Mouse (Mus musculus): ENCODE measurements around the gene Olfr514. TPM values are rescaled to one million over a fixed set of nuclear protein-coding genes. Genes with fewer than 3 reads are reported as not detected.

The Olfr514 gene
- not detected in 2 replicates for total RNA-seq (2012; rRNA removed)
- total RNA-seq (2014; rRNA removed) = not detected in 2 replicates
- polyA plus RNA-seq (2012; ENCODE audit: insufficient read length, low read depth) = not detected in 2 replicates

GRCm38 (mm10) chr7:108825897-108826296 is at the start of gene Olfr514:
Olfr514 (minus strand) TSS chr7:108825997.
- Histone ChIP-seq H3K4me2 (ENCODE audit: insufficient read depth, low read depth, poor library complexity, severe bottlenecking) (no peak within 1 kb of the TSS), H3K9ac (ENCODE audit: insufficient read depth, low read depth) (no peak within 1 kb of the TSS), H3K9me3 (replicated peaks; ENCODE audit: low read length) (no peaks in the 10 kb centered on the region), H3K79me2 (replicated peaks; ENCODE audit: control insufficient read depth, extremely low read depth, insufficient read depth, poor library complexity, severe bottlenecking) (no peaks in the 10 kb centered on the region), H3K36me3 (replicated peaks in 1 of 2; ENCODE audit: control insufficient read depth in 1 of 2, insufficient read depth in 1 of 2, low read length in 1 of 2) (no peaks in the 10 kb centered on the region), H3K27me3 (replicated peaks) (peaks cover 7% of the 10 kb centered on the region), H3K4me1 (ENCODE audit: control insufficient read depth in 1 of 2, insufficient read depth in 2 of 2) (no peaks in the 10 kb centered on the region), H3K27ac (ENCODE audit: insufficient read depth, low read depth) (no peak within 1 kb of the TSS), H3K4me3 (replicated peaks in 1 of 3; ENCODE audit: low read depth in 2 of 3, low read length in 2 of 3, poor library complexity in 1 of 3) (no peak within 1 kb of the TSS)
- TF ChIP-seq USF2 (conservative IDR thresholded peaks at IDR 0.05; ENCODE audit: low read depth, low read length) (no peak), IRF4 (IDR thresholded peaks at IDR 0.05; ENCODE audit: low read depth, low read length) (no peak), TBP (conservative IDR thresholded peaks at IDR 0.05; ENCODE audit: low read depth, low read length) (no peak), EP300 (IDR thresholded peaks at IDR 0.05; ENCODE audit: low read length) (no peak), MEF2A (IDR thresholded peaks at IDR 0.05; ENCODE audit: borderline replicate concordance, low read depth, low read length) (no peak), KAT2A (IDR thresholded peaks at IDR 0.05; ENCODE audit: insufficient replicate concordance, low read length) (no peak), JUND (conservative IDR thresholded peaks at IDR 0.05; ENCODE audit: low read depth, low read length) (no peak), PAX5 (IDR thresholded peaks at IDR 0.05; ENCODE audit: low read length) (no peak), JUN (IDR thresholded peaks at IDR 0.05; ENCODE audit: insufficient read depth, low read depth, low read length) (no peak), MAFK (IDR thresholded peaks at IDR 0.05; ENCODE audit: insufficient replicate concordance, low read length) (no peak), TCF12 (IDR thresholded peaks at IDR 0.05; ENCODE audit: low read depth, low read length) (no peak), ETS1 (conservative IDR thresholded peaks at IDR 0.05; ENCODE audit: low read depth, low read length) (no peak), RAD21 (IDR thresholded peaks at IDR 0.05; ENCODE audit: low read depth, low read length) (no peak), ZMIZ1 (IDR thresholded peaks at IDR 0.05; ENCODE audit: low read depth, low read length) (no peak), USF1 (IDR thresholded peaks at IDR 0.05; ENCODE audit: low read depth, low read length) (no peak), SMC3 (IDR thresholded peaks at IDR 0.05; ENCODE audit: low read depth, low read length) (no peak), RCOR1 (conservative IDR thresholded peaks at IDR 0.05; ENCODE audit: low read depth, low read length) (no peak)
- in situ Hi-C loops (cut with MboI; ENCODE audit: low pct_ligation_motif_present, low pct_unique_long_range_greater_than_20kb, low sequenced_read_pairs) = no loop called here
- dilution Hi-C loops (cut with MboI; ENCODE audit: extremely low pct_ligation_motif_present, extremely low pct_unique_long_range_greater_than_20kb, low sequenced_read_pairs) = no loop called here
- no peak for DNase-seq (ENCODE audit: extremely low read depth)

DNA sequence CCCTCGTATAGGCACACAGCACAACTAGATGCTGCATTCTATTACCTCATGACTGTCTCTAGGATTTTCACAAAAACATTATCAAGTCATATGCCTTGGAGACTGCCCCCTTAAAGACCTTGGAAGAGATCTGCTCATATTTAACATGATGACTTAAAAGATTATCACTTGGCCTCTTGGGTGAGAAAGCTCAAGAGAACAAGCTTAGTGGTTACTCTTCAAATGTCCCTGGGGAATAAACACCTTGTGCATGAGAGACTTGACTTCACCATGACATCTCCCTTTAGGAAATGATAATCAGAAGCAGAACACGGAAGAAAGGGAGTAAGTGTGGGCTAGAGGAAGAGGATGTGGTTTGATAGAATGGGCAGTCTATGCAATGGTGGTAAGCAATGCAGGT is 46.5 kb upstream of the Olfr514 start, which contains the start of gene Olfr517:
Gene Olfr517, minus strand, starts transcription at position 101 of the 400 bp plus-strand sequence.
- in situ Hi-C loops (cut with MboI; ENCODE audit: low pct_ligation_motif_present, low pct_unique_long_range_greater_than_20kb, low sequenced_read_pairs) = no loop called here
- H3K4me3 ChIP-seq (replicated peaks in 1 of 3; ENCODE audit: low read depth in 2 of 3, low read length in 2 of 3, poor library complexity in 1 of 3) = no peak within 1 kb of the TSS
- no peaks in the 10 kb centered on the region for H3K9me3 ChIP-seq (replicated peaks; ENCODE audit: low read length)
- H3K4me1 ChIP-seq (ENCODE audit: control insufficient read depth in 1 of 2, insufficient read depth in 2 of 2) = no peaks in the 10 kb centered on the region
- H3K27ac ChIP-seq (ENCODE audit: insufficient read depth, low read depth) = no peak within 1 kb of the TSS
- dilution Hi-C loops (cut with MboI; ENCODE audit: extremely low pct_ligation_motif_present, extremely low pct_unique_long_range_greater_than_20kb, low sequenced_read_pairs) = no loop called here
- no peak for DNase-seq (ENCODE audit: extremely low read depth)
- no peaks in the 10 kb centered on the region for H3K36me3 ChIP-seq (replicated peaks in 1 of 2; ENCODE audit: control insufficient read depth in 1 of 2, insufficient read depth in 1 of 2, low read length in 1 of 2)
- H3K9ac ChIP-seq (ENCODE audit: insufficient read depth, low read depth) = no peak within 1 kb of the TSS
- no peaks in the 10 kb centered on the region for H3K79me2 ChIP-seq (replicated peaks; ENCODE audit: control insufficient read depth, extremely low read depth, insufficient read depth, poor library complexity, severe bottlenecking)
- no peak within 1 kb of the TSS for H3K4me2 ChIP-seq (ENCODE audit: insufficient read depth, low read depth, poor library complexity, severe bottlenecking)
- peaks cover 42% of the 10 kb centered on the region for H3K27me3 ChIP-seq (replicated peaks)
- no peak for TF ChIP-seq PAX5 (IDR thresholded peaks at IDR 0.05; ENCODE audit: low read length)
- no peak for TF ChIP-seq MAFK (IDR thresholded peaks at IDR 0.05; ENCODE audit: insufficient replicate concordance, low read length)
- no peak for TF ChIP-seq NRF1 (IDR thresholded peaks at IDR 0.05; ENCODE audit: low read depth, low read length)
- TF ChIP-seq NELFE (IDR thresholded peaks at IDR 0.05; ENCODE audit: low read depth, low read length) = no peak
- no peak for TF ChIP-seq MAX (IDR thresholded peaks at IDR 0.05; ENCODE audit: low read length)
- no peak for TF ChIP-seq CHD1 (IDR thresholded peaks at IDR 0.05; ENCODE audit: low read depth, low read length)
- TF ChIP-seq ETS1 (conservative IDR thresholded peaks at IDR 0.05; ENCODE audit: low read depth, low read length) = no peak
- no peak for TF ChIP-seq ZKSCAN1 (IDR thresholded peaks at IDR 0.05; ENCODE audit: borderline replicate concordance, low read depth, low read length)
- TF ChIP-seq ZC3H11A (IDR thresholded peaks at IDR 0.05; ENCODE audit: low read depth, low read length) = no peak
- no peak for TF ChIP-seq SIN3A (IDR thresholded peaks at IDR 0.05; ENCODE audit: low read length)
- TF ChIP-seq ZNF384 (IDR thresholded peaks at IDR 0.05; ENCODE audit: low read depth, low read length) = no peak
- TF ChIP-seq TBP (conservative IDR thresholded peaks at IDR 0.05; ENCODE audit: low read depth, low read length) = no peak
- TF ChIP-seq E2F4 (IDR thresholded peaks at IDR 0.05; ENCODE audit: insufficient replicate concordance, low read depth, low read length) = no peak
- no peak for TF ChIP-seq HCFC1 (IDR thresholded peaks at IDR 0.05; ENCODE audit: low read depth, low read length)
